Mouse (Mus musculus) bone marrow, adult 2 months (tissue): Measurements from ENCODE around the gene Tmem109. TPM values are rescaled to one million over a fixed set of nuclear protein-coding genes. Genes with fewer than 3 reads are reported as not detected.

Experiments
- H3K27ac ChIP-seq: fragments of 200-500 bp; 2 replicates; pipeline ENCODE4 v1.5.1; 2012; ENCODE audit warnings: low read depth, mild to moderate bottlenecking, control low read depth, inconsistent platforms, low read length; ENCODE audit not compliant: control insufficient read depth, poor library complexity, insufficient read depth
- H3K4me1 ChIP-seq: fragments of 200-500 bp; 2 replicates; pipeline ENCODE4 v1.6.1; 2011; ENCODE audit warnings: low read length; ENCODE audit not compliant: control insufficient read depth, insufficient read depth
- H3K4me3 ChIP-seq: fragments of 200-500 bp; replicated peaks from 2 replicates; pipeline ENCODE3; 2011; ENCODE audit warnings: mild to moderate bottlenecking, low read depth, low read length, control low read depth; ENCODE audit not compliant: control insufficient read depth
- CTCF ChIP-seq: fragments of 200-500 bp; IDR thresholded peaks from 2 replicates; pipeline ENCODE4 v1.5.1; 2011; ENCODE audit warnings: low read length, control low read depth; ENCODE audit not compliant: control insufficient read depth, insufficient read depth
- POLR2A ChIP-seq: fragments of 200-500 bp; IDR thresholded peaks from 2 replicates; pipeline ENCODE4 v1.6.1; 2011; ENCODE audit warnings: low read depth, mild to moderate bottlenecking, control low read depth, low read length, borderline replicate concordance; ENCODE audit not compliant: control insufficient read depth
- WGBS: fragments of 180-500 bp; shearing (Covaris S2); methylation state at CpG from one replicate; pipeline ENCODE4 v1.1.7; 2018; 5-methylcytosine and 5-hydroxymethylcytosine counted together
- polyA plus RNA-seq: library from polyadenylated mRNA; stranded (reverse); fragments of >200 nt; gene quantifications from 2 replicates; pipeline ENCODE4 v1.2.4, GENCODE M21; 2011; ENCODE audit warnings: low replicate concordance; ENCODE audit not compliant: missing spikeins, insufficient read depth, insufficient read length

Gene Tmem109
- polyA plus RNA-seq, 1 experiment: 11.5 TPM

- WGBS: 83% methylated on average over 7 of the region's 7 CpGs
- Histone ChIP-seq H3K4me1 (peaks cover 2% of the 10 kb centered on the region; the same call in 1 of the 2 replicates), H3K4me3 (no peak overlapping the region), H3K27ac (no peak overlapping the region)
- TF ChIP-seq CTCF: no peak
- no peak for TF ChIP-seq POLR2A
Observed at GRCm38 (mm10) chr19:10878201-10878837, 3.5 kb downstream of the Tmem109 start.

GRCm38 (mm10) chr19:10871328-10871961 is 10.4 kb downstream of the Tmem109 start:
- 88% methylated on average over 14 of the region's 14 CpGs for WGBS
- TF ChIP-seq CTCF (no peak), POLR2A (no peak)
- no peak overlapping the region for H3K27ac ChIP-seq
- H3K4me1 ChIP-seq: no peaks in the 10 kb centered on the region; the same call in 1 of the 2 replicates
- H3K4me3 ChIP-seq: no peak overlapping the region

- no peak for TF ChIP-seq CTCF
- no peak for TF ChIP-seq POLR2A
- no peaks in the 10 kb centered on the region; the same call in 1 of the 2 replicates for H3K4me1 ChIP-seq
- H3K4me3 ChIP-seq: no peak overlapping the region
- no peak overlapping the region for H3K27ac ChIP-seq
- 88% methylated on average over 3 of the region's 3 CpGs for WGBS
Observed at GRCm38 (mm10) chr19:10870676-10871075, 11.1 kb downstream of the Tmem109 start.

- Histone ChIP-seq H3K4me1 (no peaks in the 10 kb centered on the region; the same call in 1 of the 2 replicates), H3K27ac (no peak within 1 kb of the TSS), H3K4me3 (no peak within 1 kb of the TSS)
- TF ChIP-seq CTCF: no peak
- 24% methylated on average over 8 of the region's 8 CpGs for WGBS
Observed at GRCm38 (mm10) chr19:10869886-10870527, 11.8 kb downstream of the Tmem109 start, which contains the start of gene Tmem132a. Gene Tmem132a, minus strand, starts transcription at chr19:10869940.

GRCm38 (mm10) chr19:10869241-10869885 is 12.4 kb downstream of the Tmem109 start:
- WGBS: 1% methylated on average over 42 of the region's 43 CpGs
- H3K27ac ChIP-seq: no peak overlapping the region
- no peak for TF ChIP-seq CTCF
- TF ChIP-seq POLR2A: no peak
- no peaks in the 10 kb centered on the region; the same call in 1 of the 2 replicates for H3K4me1 ChIP-seq
- H3K4me3 ChIP-seq: no peak overlapping the region

- Histone ChIP-seq H3K4me3 (no peak overlapping the region), H3K4me1 (no peaks in the 10 kb centered on the region; the same call in 1 of the 2 replicates), H3K27ac (no peak overlapping the region)
- 4% methylated on average over 17 of the region's 17 CpGs for WGBS
- TF ChIP-seq POLR2A: no peak
- no peak for TF ChIP-seq CTCF
Observed at GRCm38 (mm10) chr19:10868623-10869141, 13.1 kb downstream of the Tmem109 start.

GRCm38 (mm10) chr19:10867946-10868622 is 13.7 kb downstream of the Tmem109 start:
- no peak for TF ChIP-seq POLR2A
- no peak for TF ChIP-seq CTCF
- Histone ChIP-seq H3K27ac (no peak overlapping the region), H3K4me3 (no peak overlapping the region), H3K4me1 (no peaks in the 10 kb centered on the region; the same call in 1 of the 2 replicates)
- WGBS: 45% methylated on average over 5 of the region's 5 CpGs
